Mouse (Mus musculus): ENCODE results near the gene Rin3. TPM values are rescaled to one million over a fixed set of nuclear protein-coding genes. Genes with fewer than 3 reads are reported as not detected.

The Rin3 gene
- polyA plus RNA-seq, 1 experiment from 2014 or later = 6.1 TPM

GRCm38 (mm10) chr12:102302322-102302721, 19.5 kb downstream of the Rin3 start:
- H3K27me3 ChIP-seq (ENCODE audit: control insufficient read depth, insufficient read depth, low read length) = no peaks in the 10 kb centered on the region
- no peak overlapping the region for H3K4me3 ChIP-seq (ENCODE audit: low read depth, low read length)
- H3K36me3 ChIP-seq (ENCODE audit: control insufficient read depth, insufficient read depth, low read length) = no peaks in the 10 kb centered on the region
- 87% methylated on average over 9 of the region's 9 CpGs for WGBS
- H3K4me2 ChIP-seq (ENCODE audit: low read depth, low read length, severe bottlenecking) = no peak overlapping the region
- no peak for ATAC-seq (replicated peaks; ENCODE audit: low FRiP score)
- DNase-seq (ENCODE audit: low spot score) = no peak
- no peaks in the 10 kb centered on the region for H3K9me3 ChIP-seq (ENCODE audit: control insufficient read depth, low read length)
- no peak overlapping the region for H3K9ac ChIP-seq (ENCODE audit: low read length)
- no peaks in the 10 kb centered on the region for H3K4me1 ChIP-seq (replicated peaks; ENCODE audit: control insufficient read depth, insufficient read depth, low read length)
- no peak overlapping the region for H3K27ac ChIP-seq (ENCODE audit: low read depth, low read length)

- Histone ChIP-seq H3K4me3 (ENCODE audit: low read depth, low read length) (no peak overlapping the region), H3K9me3 (ENCODE audit: control insufficient read depth, low read length) (no peaks in the 10 kb centered on the region), H3K4me1 (replicated peaks; ENCODE audit: control insufficient read depth, insufficient read depth, low read length) (no peaks in the 10 kb centered on the region), H3K27me3 (ENCODE audit: control insufficient read depth, insufficient read depth, low read length) (no peaks in the 10 kb centered on the region), H3K36me3 (ENCODE audit: control insufficient read depth, insufficient read depth, low read length) (no peaks in the 10 kb centered on the region), H3K27ac (ENCODE audit: low read depth, low read length) (no peak overlapping the region), H3K4me2 (ENCODE audit: low read depth, low read length, severe bottlenecking) (no peak overlapping the region), H3K9ac (ENCODE audit: low read length) (no peak overlapping the region)
- 81% methylated on average over 4 of the region's 4 CpGs for WGBS
- ATAC-seq (replicated peaks; ENCODE audit: low FRiP score) = no peak
- no peak for DNase-seq (ENCODE audit: low spot score)
Observed at GRCm38 (mm10) chr12:102302831-102303351, 20.0 kb downstream of the Rin3 start.

- H3K4me2 ChIP-seq (ENCODE audit: low read depth, low read length, severe bottlenecking) = no peak overlapping the region
- no peak overlapping the region for H3K4me3 ChIP-seq (ENCODE audit: low read depth, low read length)
- no peak overlapping the region for H3K9ac ChIP-seq (ENCODE audit: low read length)
- H3K4me1 ChIP-seq (replicated peaks; ENCODE audit: control insufficient read depth, insufficient read depth, low read length) = no peaks in the 10 kb centered on the region
- ATAC-seq (replicated peaks; ENCODE audit: low FRiP score) (no peak), DNase-seq (ENCODE audit: low spot score) (no peak)
- H3K27ac ChIP-seq (ENCODE audit: low read depth, low read length) = no peak overlapping the region
- H3K36me3 ChIP-seq (ENCODE audit: control insufficient read depth, insufficient read depth, low read length) = no peaks in the 10 kb centered on the region
- H3K27me3 ChIP-seq (ENCODE audit: control insufficient read depth, insufficient read depth, low read length) = no peaks in the 10 kb centered on the region
- H3K9me3 ChIP-seq (ENCODE audit: control insufficient read depth, low read length) = no peaks in the 10 kb centered on the region
- 71% methylated on average over 7 of the region's 7 CpGs for whole genome bisulfite sequencing
Observed at GRCm38 (mm10) chr12:102303867-102304266, 21.0 kb downstream of the Rin3 start.

GRCm38 (mm10) chr12:102305069-102305836, 22.4 kb downstream of the Rin3 start:
- Histone ChIP-seq H3K27me3 (ENCODE audit: control insufficient read depth, insufficient read depth, low read length) (no peaks in the 10 kb centered on the region), H3K9ac (ENCODE audit: low read length) (no peak overlapping the region), H3K36me3 (ENCODE audit: control insufficient read depth, insufficient read depth, low read length) (no peaks in the 10 kb centered on the region), H3K4me2 (ENCODE audit: low read depth, low read length, severe bottlenecking) (no peak overlapping the region), H3K4me3 (ENCODE audit: low read depth, low read length) (no peak overlapping the region), H3K9me3 (ENCODE audit: control insufficient read depth, low read length) (no peaks in the 10 kb centered on the region), H3K27ac (ENCODE audit: low read depth, low read length) (no peak overlapping the region), H3K4me1 (replicated peaks; ENCODE audit: control insufficient read depth, insufficient read depth, low read length) (no peaks in the 10 kb centered on the region)
- ATAC-seq (replicated peaks; ENCODE audit: low FRiP score) (no peak), DNase-seq (ENCODE audit: low spot score) (no peak)
- WGBS = 75% methylated on average over 10 of the region's 10 CpGs

- H3K9ac ChIP-seq (ENCODE audit: low read length) = no peak overlapping the region
- no peak overlapping the region for H3K4me2 ChIP-seq (ENCODE audit: low read depth, low read length, severe bottlenecking)
- no peaks in the 10 kb centered on the region for H3K36me3 ChIP-seq (ENCODE audit: control insufficient read depth, insufficient read depth, low read length)
- ATAC-seq (replicated peaks; ENCODE audit: low FRiP score) = no peak
- no peaks in the 10 kb centered on the region for H3K9me3 ChIP-seq (ENCODE audit: control insufficient read depth, low read length)
- DNase-seq (ENCODE audit: low spot score) = no peak
- no peak overlapping the region for H3K4me3 ChIP-seq (ENCODE audit: low read depth, low read length)
- H3K27ac ChIP-seq (ENCODE audit: low read depth, low read length) = no peak overlapping the region
- WGBS = 84% methylated on average over 6 of the region's 6 CpGs
- H3K27me3 ChIP-seq (ENCODE audit: control insufficient read depth, insufficient read depth, low read length) = no peaks in the 10 kb centered on the region
- no peaks in the 10 kb centered on the region for H3K4me1 ChIP-seq (replicated peaks; ENCODE audit: control insufficient read depth, insufficient read depth, low read length)
Observed at GRCm38 (mm10) chr12:102308001-102308456, 25.2 kb downstream of the Rin3 start.

GRCm38 (mm10) chr12:102308457-102309011, 25.7 kb downstream of the Rin3 start:
- no peak overlapping the region for H3K27ac ChIP-seq (ENCODE audit: low read depth, low read length)
- ATAC-seq (replicated peaks; ENCODE audit: low FRiP score) = no peak
- WGBS = 86% methylated on average over 16 of the region's 16 CpGs

GRCm38 (mm10) chr12:102309099-102309799, 26.4 kb downstream of the Rin3 start:
- 92% methylated on average over 11 of the region's 11 CpGs for WGBS
- H3K9ac ChIP-seq (ENCODE audit: low read length) = no peak overlapping the region
- no peak for ATAC-seq (replicated peaks; ENCODE audit: low FRiP score)
- H3K4me3 ChIP-seq (ENCODE audit: low read depth, low read length) = no peak overlapping the region
- H3K27ac ChIP-seq (ENCODE audit: low read depth, low read length) = no peak overlapping the region
- DNase-seq (ENCODE audit: low spot score) = no peak
- H3K27me3 ChIP-seq (ENCODE audit: control insufficient read depth, insufficient read depth, low read length) = no peaks in the 10 kb centered on the region
- no peaks in the 10 kb centered on the region for H3K36me3 ChIP-seq (ENCODE audit: control insufficient read depth, insufficient read depth, low read length)
- no peak overlapping the region for H3K4me2 ChIP-seq (ENCODE audit: low read depth, low read length, severe bottlenecking)
- H3K9me3 ChIP-seq (ENCODE audit: control insufficient read depth, low read length) = no peaks in the 10 kb centered on the region
- no peaks in the 10 kb centered on the region for H3K4me1 ChIP-seq (replicated peaks; ENCODE audit: control insufficient read depth, insufficient read depth, low read length)

More at GRCm38 (mm10) chr12:102308457-102309011, 25.7 kb downstream of the Rin3 start:
- no peak for DNase-seq (ENCODE audit: low spot score)
- H3K27me3 ChIP-seq (ENCODE audit: control insufficient read depth, insufficient read depth, low read length) = no peaks in the 10 kb centered on the region
- H3K9ac ChIP-seq (ENCODE audit: low read length) = no peak overlapping the region
- no peak overlapping the region for H3K4me2 ChIP-seq (ENCODE audit: low read depth, low read length, severe bottlenecking)
- H3K36me3 ChIP-seq (ENCODE audit: control insufficient read depth, insufficient read depth, low read length) = no peaks in the 10 kb centered on the region
- H3K4me1 ChIP-seq (replicated peaks; ENCODE audit: control insufficient read depth, insufficient read depth, low read length) = no peaks in the 10 kb centered on the region
- no peak overlapping the region for H3K4me3 ChIP-seq (ENCODE audit: low read depth, low read length)
- no peaks in the 10 kb centered on the region for H3K9me3 ChIP-seq (ENCODE audit: control insufficient read depth, low read length)

- H3K4me1 ChIP-seq (replicated peaks; ENCODE audit: control insufficient read depth, insufficient read depth, low read length) = no peaks in the 10 kb centered on the region
- H3K36me3 ChIP-seq (ENCODE audit: control insufficient read depth, insufficient read depth, low read length) = no peaks in the 10 kb centered on the region
- no peak overlapping the region for H3K4me2 ChIP-seq (ENCODE audit: low read depth, low read length, severe bottlenecking)
- no peak overlapping the region for H3K9ac ChIP-seq (ENCODE audit: low read length)
- 89% methylated on average over 8 of the region's 8 CpGs for WGBS
- H3K27ac ChIP-seq (ENCODE audit: low read depth, low read length) = no peak overlapping the region
- ATAC-seq (replicated peaks; ENCODE audit: low FRiP score) = no peak
- no peak for DNase-seq (ENCODE audit: low spot score)
- no peaks in the 10 kb centered on the region for H3K27me3 ChIP-seq (ENCODE audit: control insufficient read depth, insufficient read depth, low read length)
- H3K9me3 ChIP-seq (ENCODE audit: control insufficient read depth, low read length) = no peaks in the 10 kb centered on the region
- H3K4me3 ChIP-seq (ENCODE audit: low read depth, low read length) = no peak overlapping the region
Observed at GRCm38 (mm10) chr12:102309800-102310195, 26.9 kb downstream of the Rin3 start.
